Mouse (Mus musculus) frontal cortex, adult (tissue): Measurements from ENCODE around the gene Mc3r.

Experiments used
- ATAC-seq: cut with Nextera tagmentation; 2 replicates; pipeline ENCODE4 v1.9.2; 2017; ENCODE audit warnings: mild to moderate bottlenecking, moderate library complexity, mixed read lengths; ENCODE audit not compliant: low TSS enrichment

Gene Mc3r

DNA sequence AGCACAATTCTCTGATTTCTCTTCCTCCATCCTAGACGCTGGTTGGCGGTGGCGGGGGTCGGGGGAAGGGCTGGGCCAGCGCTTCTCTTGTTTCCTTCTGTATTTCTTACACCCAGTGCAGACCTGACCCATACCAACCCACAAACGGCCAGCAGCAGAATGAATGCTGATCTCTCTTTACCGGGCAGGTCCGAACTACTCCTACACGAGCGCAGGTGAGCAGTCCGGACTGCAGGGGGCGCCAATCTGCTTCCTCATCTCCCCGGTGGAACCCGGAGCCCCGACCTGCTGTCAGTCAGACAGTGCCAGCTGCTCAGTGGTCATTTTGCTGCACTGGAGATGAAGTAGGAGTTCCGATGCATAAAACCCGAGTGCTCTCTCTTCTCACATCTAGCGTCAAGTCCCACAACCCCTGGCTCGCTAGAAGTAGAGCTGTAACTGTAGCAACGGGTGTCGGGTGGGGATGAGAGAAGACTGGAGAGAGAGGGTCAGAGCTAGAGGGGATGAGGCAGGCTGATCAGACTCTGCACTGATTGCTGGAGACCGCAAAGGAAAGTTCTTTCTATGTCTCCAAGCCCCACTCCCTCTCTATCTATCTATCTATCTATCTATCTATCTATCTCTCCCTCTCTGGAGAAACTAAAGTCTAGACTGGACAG is at the start of gene Mc3r:
Gene Mc3r (plus strand): TSS at position 387 of the 659 bp plus-strand sequence.
- peak; percentile 64; the same call in 1 of the 2 replicates for ATAC-seq

DNA sequence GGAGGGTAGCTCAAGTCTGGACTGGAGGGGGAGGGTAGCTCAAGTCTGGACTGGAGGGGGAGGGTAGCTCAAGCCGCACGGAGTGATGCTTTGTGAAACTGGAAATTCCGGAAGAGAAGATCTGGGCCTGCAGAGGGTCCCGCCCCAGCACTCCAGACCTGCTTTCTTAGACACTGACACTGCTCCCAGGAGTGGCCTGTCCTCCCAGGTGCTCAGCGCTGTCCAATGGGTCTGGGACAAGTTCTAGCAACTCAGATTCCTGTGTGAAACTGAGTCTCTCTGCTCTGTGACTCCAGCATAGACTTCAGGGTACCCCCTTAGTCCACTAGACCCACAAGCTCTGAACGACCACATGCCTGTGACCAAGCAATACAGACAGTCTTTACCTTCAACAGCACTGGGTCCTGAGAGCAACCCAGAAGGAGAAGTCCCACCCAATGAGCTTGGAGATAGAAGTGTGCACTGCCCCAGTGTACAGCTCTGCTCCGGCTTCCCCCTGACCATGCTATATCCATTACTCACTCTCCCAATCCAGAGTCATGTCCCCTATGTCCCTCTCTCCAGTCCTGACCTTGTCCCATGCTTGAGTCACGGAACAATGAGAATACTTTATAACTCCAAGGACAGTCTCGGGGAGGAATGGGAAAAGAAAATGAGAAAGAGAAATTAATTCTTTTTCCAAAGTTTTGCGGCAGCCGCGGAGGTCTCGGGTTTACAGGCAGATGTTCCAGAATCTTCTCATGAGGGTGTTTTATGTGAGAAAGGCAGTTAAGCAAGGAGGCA is 46.1 kb upstream of the Mc3r start:
- ATAC-seq, result no peak

- peak; percentile 93 for ATAC-seq
Measured at GRCm38 (mm10) chr2:172207003-172207402, 41.3 kb upstream of the Mc3r start.

GRCm38 (mm10) chr2:172213480-172213879 is 34.8 kb upstream of the Mc3r start:
- no peak for ATAC-seq

DNA sequence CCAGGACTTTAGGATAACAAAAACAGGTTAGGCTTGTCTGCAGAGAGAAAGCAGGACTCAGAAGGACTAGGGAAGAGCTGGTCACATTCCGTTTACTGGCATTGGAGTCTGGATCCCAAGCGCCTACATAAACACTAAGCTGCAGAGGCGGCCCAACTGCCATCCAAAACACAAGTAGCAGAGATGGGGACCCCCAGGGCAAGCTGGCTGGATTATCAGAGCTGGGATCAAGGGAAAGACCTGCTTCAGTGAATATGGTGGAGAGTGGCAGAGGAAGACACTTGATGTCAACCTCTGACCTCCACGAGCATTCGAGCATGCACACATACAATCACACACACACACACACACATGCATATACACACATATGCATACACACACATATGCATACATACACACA is 34.0 kb upstream of the Mc3r start:
- ATAC-seq, result no peak

DNA sequence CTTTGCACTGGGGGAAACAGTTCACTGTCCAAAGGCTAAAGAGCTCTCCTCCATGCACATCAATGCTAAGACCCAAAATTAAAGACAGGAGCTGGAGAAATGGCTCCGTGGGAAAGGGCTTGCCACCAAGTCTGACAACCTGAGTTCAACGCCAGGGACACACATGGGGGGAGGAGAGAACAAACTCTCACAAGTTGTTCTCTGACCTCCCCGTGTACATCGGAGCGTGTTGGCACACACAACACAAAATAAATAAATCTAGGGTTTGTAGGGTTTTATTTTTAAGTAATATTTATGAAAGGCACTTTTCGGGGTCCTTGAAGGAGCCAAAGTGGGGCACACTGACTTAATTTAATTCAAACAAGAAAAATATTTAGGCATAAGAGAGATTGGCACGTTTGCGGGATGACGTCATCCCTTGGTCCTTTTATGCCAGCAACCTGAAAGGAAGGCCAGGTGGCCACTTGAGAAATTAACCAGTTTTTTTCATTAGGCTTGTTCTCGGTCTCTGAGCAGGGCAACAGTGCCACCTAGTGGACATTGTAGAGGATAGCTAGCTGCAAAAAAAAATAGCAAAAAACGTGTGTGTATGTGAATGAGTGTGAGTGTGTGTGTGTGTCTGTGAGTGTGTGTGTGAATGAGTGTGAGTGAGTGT is 32.7 kb upstream of the Mc3r start:
- peak; percentile 59 for ATAC-seq

GRCm38 (mm10) chr2:172216163-172216915 is 32.0 kb upstream of the Mc3r start:
- no peak for ATAC-seq

- no peak for ATAC-seq
Measured at GRCm38 (mm10) chr2:172217886-172218285, 30.4 kb upstream of the Mc3r start.

DNA sequence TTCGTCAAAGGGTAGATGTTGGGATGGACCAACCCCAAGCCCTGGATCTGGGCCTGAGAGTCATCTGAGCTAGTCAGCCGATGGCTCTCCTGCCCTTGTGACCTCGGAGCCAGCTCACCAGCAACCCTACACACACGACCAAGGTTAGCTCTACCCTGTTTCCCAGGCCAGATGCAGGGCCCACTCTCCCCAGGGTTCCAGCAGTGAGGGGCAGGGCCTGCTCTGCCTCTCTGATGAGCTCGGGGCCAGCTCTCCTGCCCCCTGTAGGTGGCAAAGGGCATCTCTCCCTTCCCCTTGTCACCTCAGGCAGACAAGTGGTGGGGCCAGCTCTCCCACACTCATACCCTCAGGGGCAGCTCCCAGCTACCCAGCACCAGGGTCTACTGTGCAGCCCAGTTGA is 29.1 kb upstream of the Mc3r start:
- ATAC-seq, result no peak

DNA sequence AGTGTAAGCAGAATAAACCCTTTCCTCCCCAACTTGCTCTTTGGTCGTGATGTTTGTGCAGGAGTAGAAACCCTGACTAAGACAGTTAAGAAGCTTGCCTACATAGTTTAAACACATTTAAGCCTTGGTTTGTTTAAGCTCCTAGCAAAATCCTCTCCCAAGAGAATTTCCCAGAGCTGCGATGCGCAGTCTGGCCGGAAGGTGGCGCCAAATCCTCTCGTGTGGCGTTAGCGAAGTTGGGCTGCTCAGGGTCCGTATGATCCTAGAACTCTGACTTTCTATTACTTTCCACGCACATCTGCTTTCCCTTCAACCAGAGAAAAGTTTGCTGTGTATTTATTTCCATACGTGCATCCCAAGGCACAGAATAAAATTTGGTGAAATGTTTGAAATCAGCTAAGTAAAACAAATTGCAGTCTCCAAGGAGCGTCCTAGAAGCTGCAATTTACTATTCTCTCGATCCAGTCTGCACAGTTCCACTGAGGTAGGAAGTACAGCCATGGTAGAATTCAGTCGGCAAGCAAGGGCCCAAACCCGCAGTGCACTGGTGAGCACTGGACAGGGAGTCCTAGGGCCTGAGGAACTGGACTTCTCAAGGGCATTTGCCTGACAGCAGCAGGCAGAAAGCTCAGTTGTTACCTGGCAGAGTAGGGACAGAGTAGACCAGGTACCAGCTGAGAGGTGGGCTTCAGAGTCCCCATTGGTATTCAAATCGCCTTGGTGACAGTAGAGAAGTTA is 26.5 kb upstream of the Mc3r start:
- peak; percentile 55; the same call in 1 of the 2 replicates for ATAC-seq

DNA sequence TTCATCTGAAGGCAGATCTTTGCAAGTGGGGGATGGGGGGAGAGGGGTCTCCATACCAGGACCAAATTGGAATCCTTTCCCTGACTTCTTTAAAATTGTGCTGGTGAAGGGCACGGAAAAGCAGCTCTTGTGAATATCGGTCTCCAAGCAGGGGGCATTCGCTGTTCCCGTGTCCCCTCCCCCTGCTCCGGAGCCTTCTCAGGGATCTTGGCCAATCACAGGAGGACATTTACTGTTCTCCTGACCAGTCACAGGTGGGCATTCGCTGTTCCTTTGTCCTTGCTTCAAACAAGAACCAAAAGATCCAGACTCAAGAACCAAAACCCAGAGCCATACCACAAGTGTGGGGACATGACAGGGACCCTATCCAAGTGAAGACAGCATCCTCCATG is 25.9 kb upstream of the Mc3r start:
- no peak for ATAC-seq

DNA sequence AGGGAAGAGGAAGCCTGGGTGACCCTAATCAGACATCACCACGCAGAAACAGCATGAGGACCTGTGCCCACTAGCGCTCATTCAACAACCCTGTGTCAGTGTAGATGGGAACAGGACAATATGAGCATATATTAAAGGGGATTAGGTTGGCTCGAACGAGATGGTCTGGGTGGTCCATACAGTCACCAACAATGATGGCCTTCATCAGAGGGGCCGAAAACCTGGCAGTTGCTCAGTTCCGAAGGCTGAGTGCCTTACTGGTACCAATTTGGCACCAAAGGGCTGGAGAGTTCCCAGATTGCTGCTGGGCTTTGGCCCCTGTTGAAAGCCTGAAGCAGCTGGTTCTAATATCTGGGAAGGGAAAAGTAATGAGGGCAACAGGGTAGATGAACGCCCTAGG is 25.4 kb upstream of the Mc3r start:
- 0 out of 2 replicates have a peak, but pooled peaks have one; percentile 45 for ATAC-seq

DNA sequence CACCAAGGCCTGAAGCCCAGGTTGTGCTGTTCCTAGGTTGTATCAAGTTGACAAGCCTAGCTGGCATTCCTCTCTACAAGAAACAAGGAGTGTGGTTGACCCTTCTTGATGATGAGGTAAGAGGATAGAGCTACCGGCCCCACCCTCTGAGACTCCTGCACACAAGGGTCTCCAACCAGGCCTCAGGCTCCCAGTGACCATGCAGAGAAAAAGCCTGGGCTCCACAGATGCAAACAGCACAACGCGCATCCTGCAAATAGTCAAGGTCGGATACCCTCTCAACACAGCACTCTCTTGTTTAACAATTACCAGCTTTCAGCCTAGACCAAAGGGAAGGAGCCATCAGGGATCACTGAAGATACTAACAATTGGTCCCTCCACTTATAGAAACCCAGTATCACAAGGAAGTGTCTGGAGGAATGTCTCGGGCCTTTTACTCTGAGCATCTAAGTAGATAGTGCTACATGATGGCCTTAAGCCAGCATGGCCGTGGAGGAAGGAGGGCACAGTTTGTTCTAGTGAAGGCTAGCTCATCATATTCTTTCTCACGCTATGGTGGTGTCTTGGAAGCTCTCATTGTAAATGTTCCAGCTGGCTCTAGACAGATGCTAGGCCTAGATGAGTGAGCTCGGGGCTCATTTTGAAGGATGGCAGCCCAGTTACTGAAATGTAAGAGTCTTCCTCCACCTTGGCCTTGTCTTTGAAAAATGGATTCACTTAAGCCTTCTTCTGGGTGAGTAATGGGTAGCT is 24.7 kb upstream of the Mc3r start:
- no peak for ATAC-seq

DNA sequence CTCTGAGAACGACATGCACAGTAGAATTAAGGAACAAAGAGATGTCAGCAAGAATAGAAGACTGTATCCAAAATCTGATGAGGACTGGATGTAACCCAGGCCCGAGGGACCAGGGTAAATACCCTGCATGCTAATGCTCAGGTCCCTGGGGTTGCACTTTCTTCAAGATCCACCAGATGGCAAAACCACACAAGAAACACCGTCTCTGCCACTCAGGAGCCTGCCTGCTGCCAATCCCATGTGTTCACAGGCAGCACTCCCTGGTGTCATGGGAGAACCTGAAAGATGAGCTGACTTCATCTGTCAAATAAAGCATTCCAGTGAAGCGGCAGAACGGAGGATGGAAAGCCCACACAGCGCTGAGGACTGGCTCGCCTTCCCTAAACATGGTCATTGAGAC is 21.3 kb upstream of the Mc3r start:
- ATAC-seq, result peak; percentile 96

DNA sequence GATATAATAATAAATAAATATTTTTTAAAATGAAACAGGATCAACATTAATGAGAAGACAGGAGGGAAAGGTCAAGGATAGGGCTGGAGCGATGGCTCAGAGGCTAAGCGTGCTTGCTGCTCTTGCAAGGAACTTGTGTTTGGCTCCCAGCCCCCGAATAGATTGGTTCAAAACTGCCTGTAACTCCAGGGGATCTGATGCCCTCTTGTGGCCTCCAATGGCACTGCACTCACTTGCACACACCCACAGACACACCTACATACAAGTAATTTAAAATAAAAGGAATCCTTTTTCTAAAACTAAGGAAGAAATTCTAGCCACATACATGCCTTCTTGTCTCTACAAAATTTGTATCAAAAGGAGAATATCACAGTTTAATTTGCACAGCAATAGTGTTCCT is 20.5 kb upstream of the Mc3r start:
- no peak for ATAC-seq

- ATAC-seq, result no peak
Measured at GRCm38 (mm10) chr2:172229190-172229589, 19.1 kb upstream of the Mc3r start.

- no peak for ATAC-seq
Measured at GRCm38 (mm10) chr2:172230126-172230525, 18.2 kb upstream of the Mc3r start.

GRCm38 (mm10) chr2:172238220-172238619 is 10.1 kb upstream of the Mc3r start:
- ATAC-seq, result no peak

GRCm38 (mm10) chr2:172241031-172241430 is 7.3 kb upstream of the Mc3r start:
- ATAC-seq, result no peak

DNA sequence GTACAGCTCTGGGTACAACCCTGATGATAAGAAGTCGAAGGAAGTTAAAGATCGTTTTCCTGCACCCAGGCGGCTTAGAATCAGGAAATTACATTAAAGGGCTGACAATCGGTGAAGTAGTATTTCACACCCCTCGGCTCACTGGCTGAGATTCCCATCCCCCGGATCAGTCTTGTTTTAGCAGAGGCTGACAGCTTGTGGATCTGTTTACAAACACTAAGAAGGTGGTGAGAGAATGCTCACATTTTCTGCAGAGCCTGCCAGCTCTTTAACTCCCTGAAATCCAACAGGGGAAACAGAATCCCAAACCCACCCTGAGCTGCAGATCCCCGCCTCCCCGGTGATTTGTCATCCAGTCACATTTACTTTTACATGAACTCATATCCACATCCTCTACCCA is 2.8 kb upstream of the Mc3r start:
- ATAC-seq, result no peak

DNA sequence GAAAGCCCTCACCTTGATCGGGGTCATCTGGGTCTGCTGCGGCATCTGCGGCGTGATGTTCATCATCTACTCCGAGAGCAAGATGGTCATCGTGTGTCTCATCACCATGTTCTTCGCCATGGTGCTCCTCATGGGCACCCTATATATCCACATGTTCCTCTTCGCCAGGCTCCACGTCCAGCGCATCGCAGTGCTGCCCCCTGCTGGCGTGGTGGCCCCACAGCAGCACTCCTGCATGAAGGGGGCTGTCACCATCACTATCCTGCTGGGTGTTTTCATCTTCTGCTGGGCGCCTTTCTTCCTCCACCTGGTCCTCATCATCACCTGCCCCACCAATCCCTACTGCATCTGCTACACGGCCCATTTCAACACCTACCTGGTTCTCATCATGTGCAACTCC is 1.0 kb downstream of the Mc3r start:
- no peak for ATAC-seq
